Mouse (Mus musculus) liver, embryonic 14.5 days (tissue): ENCODE data around the gene Urb1. TPM values are rescaled to one million over a fixed set of nuclear protein-coding genes. Genes with fewer than 3 reads are reported as not detected.

Source experiments
- ATAC-seq: fragments of 200-750 bp; cut with Nextera tagmentation; 2 replicates; pipeline ENCODE4 v1.8.0; 2017; ENCODE audit warnings: moderate number of reproducible peaks, mild to moderate bottlenecking, moderate library complexity; ENCODE audit not compliant: insufficient read depth
- DNase-seq, 3 experiments: peaks; one replicate each; pipeline ENCODE4 v3.0.0-alpha.2; 2012 to 2013; ENCODE audit warnings: low read depth in 3 of 3, low spot score in 3 of 3
- H3K27ac ChIP-seq: fragments of 300-500 bp; sonication (generic); 2 replicates; pipeline ENCODE4 v1.5.1; 2014; ENCODE audit warnings: moderate library complexity, mild to moderate bottlenecking, control low read depth, inconsistent platforms
- H3K27me3 ChIP-seq: fragments of 300-500 bp; sonication (generic); 2 replicates; pipeline ENCODE4 v1.6.1; 2014; ENCODE audit warnings: mild to moderate bottlenecking, low read length, moderate library complexity; ENCODE audit not compliant: control insufficient read depth, insufficient read depth
- H3K36me3 ChIP-seq: fragments of 300-500 bp; sonication (generic); replicated peaks from 2 replicates; pipeline ENCODE4 v1.6.1; 2014; ENCODE audit warnings: low read depth; ENCODE audit not compliant: control insufficient read depth, insufficient read depth
- H3K4me1 ChIP-seq, 2 experiments: fragments of 200-500 bp in 1 of 2; fragments of 300-500 bp in 1 of 2; sonication (generic) in 1 of 2; replicated peaks; 2 replicates each; pipeline ENCODE4 v1.6.1; 2012 to 2014; ENCODE audit warnings: antibody characterized with exemption in 1 of 2, inconsistent platforms in 1 of 2, low read length in 1 of 2; ENCODE audit not compliant: control insufficient read depth in 2 of 2, insufficient read depth in 2 of 2
- H3K4me2 ChIP-seq: fragments of 300-500 bp; sonication (generic); 2 replicates; pipeline ENCODE4 v1.6.1; 2014; ENCODE audit warnings: low read depth, mild to moderate bottlenecking, control low read depth, moderate library complexity
- H3K4me3 ChIP-seq, 2 experiments: fragments of 200-500 bp in 1 of 2; fragments of 300-500 bp in 1 of 2; sonication (generic) in 1 of 2; 2 replicates each; pipeline ENCODE4 v1.5.1; 2012 to 2014; ENCODE audit warnings: low read depth in 2 of 2, low read length in 2 of 2, mild to moderate bottlenecking in 2 of 2, control low read depth in 1 of 2, inconsistent platforms in 1 of 2, moderate library complexity in 1 of 2; ENCODE audit not compliant: insufficient read depth in 1 of 2
- H3K9ac ChIP-seq: fragments of 300-500 bp; sonication (generic); replicated peaks from 2 replicates; pipeline ENCODE4 v1.6.1; 2014; ENCODE audit warnings: mild to moderate bottlenecking, control low read depth, moderate library complexity
- H3K9me3 ChIP-seq: fragments of 300-500 bp; sonication (generic); 2 replicates; pipeline ENCODE4 v1.6.1; 2016; ENCODE audit warnings: low read length, mixed read lengths; ENCODE audit not compliant: control insufficient read depth
- CTCF ChIP-seq: IDR thresholded peaks from 2 replicates; pipeline ENCODE4 v1.5.1; 2016; ENCODE audit warnings: antibody characterized with exemption, low read depth, control low read depth
- EP300 ChIP-seq: IDR thresholded peaks from 2 replicates; pipeline ENCODE4 v1.6.1; 2016; ENCODE audit warnings: antibody characterized with exemption, low read depth
- WGBS: fragments of 180-500 bp; shearing (Covaris S2); extraction: QIAGEN DNeasy Blood & Tissue Kit; methylation state at CpG from one replicate; pipeline ENCODE4 v1.1.7; 2014; ENCODE audit not compliant: insufficient replicate concordance; 5-methylcytosine and 5-hydroxymethylcytosine counted together
- polyA plus RNA-seq, 2 experiments: library from polyadenylated mRNA; depleted of rRNA in 1 of 2; stranded (reverse) in 1 of 2; unstranded in 1 of 2; fragments of >200 nt; fragmentation: Nextera tagmentation in 1 of 2; extraction: Ambion mirVana in 1 of 2; gene quantifications; 2 replicates each; pipeline versions ENCODE4 v1.2.1 to v1.2.3; 2012 to 2014

The Urb1 gene
- polyA plus RNA-seq, 2 experiments = 3.6 to 5.0 TPM

DNA sequence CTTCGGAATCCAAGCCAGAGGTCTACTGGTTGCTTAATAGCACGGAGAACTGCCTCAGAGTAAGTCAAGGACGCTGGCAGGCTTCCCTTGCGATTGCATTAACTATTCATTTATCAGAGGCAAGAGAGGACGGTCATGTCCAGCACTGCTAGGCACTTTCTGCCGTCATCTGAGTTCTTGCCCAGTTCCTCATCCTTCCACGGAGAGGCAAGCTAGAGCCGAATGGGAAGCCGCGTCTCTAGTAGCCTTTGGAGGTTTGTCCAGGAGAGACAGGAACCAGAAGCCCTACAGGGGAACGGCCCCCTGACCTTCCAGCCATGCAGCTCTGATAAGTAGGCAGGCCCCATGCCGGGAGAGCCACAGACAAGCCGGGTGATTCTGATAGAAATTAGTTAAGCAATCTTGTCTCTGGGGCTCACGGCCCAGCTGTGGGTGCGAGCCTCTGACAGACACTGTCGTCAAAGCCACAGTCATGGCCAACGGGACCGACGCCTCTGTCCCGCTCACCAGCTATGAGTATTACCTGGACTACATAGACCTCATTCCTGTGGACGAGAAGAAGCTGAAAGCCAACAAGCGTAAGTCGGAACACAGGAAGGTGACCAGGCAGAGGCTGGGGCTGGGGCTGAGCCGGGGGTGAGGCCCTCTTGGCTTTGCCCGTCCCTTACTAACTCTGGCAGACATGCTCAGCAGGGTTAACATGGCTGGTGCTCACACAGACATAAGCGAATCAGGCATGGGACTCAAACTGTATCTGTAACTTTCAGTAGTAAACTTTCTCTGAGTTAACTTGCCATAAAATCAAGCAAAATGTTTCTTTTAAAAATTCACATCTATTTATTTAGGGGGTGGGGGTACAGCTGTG is 71.9 kb downstream of the Urb1 start, which contains the start of gene Mrap:
Gene Mrap (plus strand): TSS at position 116 of the 865 bp plus-strand sequence.
- no peaks in the 10 kb centered on the region for H3K9me3 ChIP-seq
- peak within 1 kb of the TSS; percentile 73 for H3K4me2 ChIP-seq
- H3K9ac ChIP-seq = peak within 1 kb of the TSS; percentile 80
- peak; percentile 76 for TF ChIP-seq CTCF
- peak; percentile 63 for TF ChIP-seq EP300
- WGBS = 36% methylated on average over 26 of the region's 26 CpGs
- peak within 1 kb of the TSS; percentile 62 to 72 for H3K4me3 ChIP-seq
- ATAC-seq (peak; percentile 88), DNase-seq (peak in 2 of 3 experiments; percentile 20 to 50)
- H3K27ac ChIP-seq = peak within 1 kb of the TSS; percentile 79
- peaks cover 4% of the 10 kb centered on the region; the same call in 1 of the 2 replicates for H3K36me3 ChIP-seq
- no peaks in the 10 kb centered on the region for H3K27me3 ChIP-seq
- peaks cover 15 to 36% of the 10 kb centered on the region in 2 experiments for H3K4me1 ChIP-seq

DNA sequence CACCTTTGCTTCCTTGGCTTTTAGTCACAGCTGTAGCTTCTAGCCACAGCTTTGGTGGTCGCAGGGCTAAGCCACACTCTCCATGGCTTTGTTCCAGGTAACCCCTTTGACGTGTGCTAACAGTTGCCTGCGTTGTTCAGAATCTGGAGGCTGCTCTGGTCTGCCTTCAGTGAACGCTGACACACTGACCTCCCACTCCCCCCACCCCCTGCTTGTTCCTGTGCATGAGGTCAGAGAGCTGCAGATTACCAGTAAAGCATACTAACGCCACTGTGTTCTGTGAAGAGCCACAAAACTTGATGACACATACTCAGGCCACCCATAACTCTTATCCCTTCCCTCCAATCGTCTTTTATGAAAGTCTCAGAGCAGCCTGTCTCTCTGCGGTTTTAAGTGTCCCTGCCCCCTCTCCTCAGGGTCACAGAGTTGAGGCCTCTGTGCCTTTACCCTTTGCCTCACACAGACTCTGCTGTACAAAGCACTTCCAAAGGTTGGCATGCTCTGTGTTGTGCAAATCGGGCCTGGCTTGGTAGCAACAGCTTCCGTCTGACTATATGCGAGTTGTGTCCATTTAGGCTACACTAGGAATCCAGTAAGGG is 73.4 kb downstream of the Urb1 start:
- Histone ChIP-seq H3K27ac (peak overlapping the region; percentile 21), H3K27me3 (no peaks in the 10 kb centered on the region), H3K4me1 (peaks cover 15 to 26% of the 10 kb centered on the region in 2 experiments), H3K4me2 (no peak overlapping the region), H3K4me3 (no peak overlapping the region), H3K36me3 (no peaks in the 10 kb centered on the region), H3K9ac (no peak overlapping the region), H3K9me3 (no peaks in the 10 kb centered on the region)
- ATAC-seq (no peak; the same call in 1 of the 2 replicates), DNase-seq (no peak)
- WGBS = 56% methylated on average over 10 of the region's 10 CpGs
- no peak for TF ChIP-seq CTCF
- TF ChIP-seq EP300 = no peak

DNA sequence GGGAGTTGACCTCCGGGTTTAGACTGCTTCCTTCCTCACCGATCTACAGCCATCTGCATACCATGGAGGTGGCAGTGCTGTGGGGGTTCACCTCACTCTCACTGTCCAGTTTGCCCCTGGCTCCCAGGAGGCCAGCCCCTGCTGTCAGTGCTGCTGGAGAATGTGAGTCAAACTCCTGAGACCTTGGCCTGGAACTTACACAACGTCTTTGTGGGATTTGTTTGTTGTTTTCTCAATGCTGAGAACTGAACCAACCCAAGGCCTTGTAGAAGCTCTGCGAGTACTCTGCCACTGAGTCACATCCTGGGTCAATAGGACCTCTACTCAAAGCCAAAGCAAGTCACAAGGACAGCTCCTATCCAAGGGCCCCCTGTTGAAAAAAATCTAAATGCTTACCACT is 74.6 kb downstream of the Urb1 start:
- no peak for DNase-seq
- Histone ChIP-seq H3K4me3 (no peak overlapping the region), H3K36me3 (no peaks in the 10 kb centered on the region), H3K9me3 (no peaks in the 10 kb centered on the region; the same call in 1 of the 2 replicates), H3K4me2 (no peak overlapping the region), H3K9ac (no peak overlapping the region), H3K4me1 (peaks cover 15 to 18% of the 10 kb centered on the region in 2 experiments), H3K27ac (no peak overlapping the region), H3K27me3 (no peaks in the 10 kb centered on the region)
- 46% methylated on average over 4 of the region's 4 CpGs for WGBS
- TF ChIP-seq EP300 (no peak), CTCF (no peak)
- ATAC-seq = no peak

DNA sequence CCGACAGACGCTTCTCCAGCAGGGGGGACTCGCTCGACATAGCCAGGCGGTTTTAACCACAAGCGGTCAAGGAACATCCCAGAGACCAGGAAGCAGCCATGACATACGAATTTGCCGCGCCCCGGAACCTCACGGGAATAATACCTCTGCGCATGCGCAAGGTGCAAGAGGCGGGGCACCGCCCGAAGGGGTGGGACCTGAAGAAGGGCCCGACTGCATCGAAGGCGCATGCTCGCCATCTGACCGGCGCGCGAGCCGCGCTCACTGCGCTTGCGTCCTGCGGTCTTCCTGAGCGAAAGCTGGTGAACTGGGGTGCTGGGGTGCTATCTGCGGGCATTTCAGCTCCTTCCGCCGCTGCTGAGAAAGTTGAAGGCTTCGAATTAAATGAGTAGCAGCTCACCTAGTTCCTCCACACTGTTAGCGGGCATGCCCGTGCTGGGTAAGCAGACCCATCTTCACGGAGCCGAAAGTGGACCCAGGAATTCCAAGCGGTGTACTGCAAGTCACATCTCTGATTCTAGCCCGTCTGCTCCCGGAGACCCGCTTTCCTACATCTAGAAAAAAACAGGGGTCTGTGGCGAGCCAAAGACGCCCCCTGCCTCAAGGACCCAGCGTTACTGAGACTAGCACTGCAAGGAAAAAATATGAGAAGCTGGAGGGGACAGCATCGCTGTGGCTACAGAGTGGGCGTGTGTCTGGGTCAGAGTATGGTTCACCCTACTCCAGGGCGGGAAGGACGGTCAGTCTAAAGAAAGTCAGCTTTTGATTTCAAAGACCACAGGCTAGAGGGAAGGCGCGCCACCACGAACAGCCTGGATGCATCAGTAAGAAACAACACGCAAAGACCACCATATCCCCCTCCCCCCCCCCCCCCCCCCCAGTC is 82.7 kb downstream of the Urb1 start, which contains the start of gene Mis18a:
Gene Mis18a (minus strand): TSS at position 172 of the 883 bp plus-strand sequence.
- ATAC-seq (peak; percentile 96), DNase-seq (peak; percentile 88 to 92 (median 90))
- Histone ChIP-seq H3K9ac (peak within 1 kb of the TSS; percentile 90), H3K4me2 (peak within 1 kb of the TSS; percentile 95), H3K27me3 (no peaks in the 10 kb centered on the region), H3K36me3 (peaks cover 10% of the 10 kb centered on the region), H3K9me3 (no peaks in the 10 kb centered on the region; the same call in 1 of the 2 replicates), H3K27ac (peak within 1 kb of the TSS; percentile 61), H3K4me1 (peaks cover 10 to 16% of the 10 kb centered on the region in 2 experiments), H3K4me3 (peak within 1 kb of the TSS; percentile 88 to 95)
- under 1% methylated on average over 53 of the region's 53 CpGs for WGBS
- TF ChIP-seq EP300 (no peak), CTCF (no peak)
